Mouse (Mus musculus) CD4-positive, CD25-positive, alpha-beta regulatory T cell, adult 2 months (primary cell): Measurements from ENCODE around the gene Spats1.
"Not testable (repeated sequence)": the region's sequence is repeated elsewhere in the genome, so short reads cannot be mapped to it uniquely, and the experiment has no call there.

Experiments used
- DNase-seq: peaks from one replicate; pipeline ENCODE4 v3.0.0-alpha.2; 2012; ENCODE audit warnings: low read depth, low spot score

Gene Spats1

DNA sequence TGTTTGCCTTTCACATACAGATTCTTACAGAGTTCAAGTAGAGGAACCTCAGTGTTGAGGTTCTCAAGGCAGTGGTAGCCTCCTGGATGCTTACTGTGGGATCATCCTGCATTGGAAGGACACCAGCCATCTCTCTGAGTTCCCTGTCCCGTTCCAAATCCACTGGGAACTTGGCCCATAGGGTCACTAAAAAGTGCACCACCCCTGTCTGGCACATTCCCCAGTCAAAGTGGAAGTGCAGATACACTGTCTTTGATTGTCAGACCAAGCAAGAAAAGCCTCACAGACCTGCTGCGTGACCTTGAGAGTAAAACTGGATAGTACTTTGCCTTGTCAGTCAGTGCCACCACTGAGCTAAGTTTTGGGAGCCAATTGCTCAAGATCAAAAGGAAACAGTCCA is 28.2 kb downstream of the Spats1 start:
- no peak for DNase-seq

DNA sequence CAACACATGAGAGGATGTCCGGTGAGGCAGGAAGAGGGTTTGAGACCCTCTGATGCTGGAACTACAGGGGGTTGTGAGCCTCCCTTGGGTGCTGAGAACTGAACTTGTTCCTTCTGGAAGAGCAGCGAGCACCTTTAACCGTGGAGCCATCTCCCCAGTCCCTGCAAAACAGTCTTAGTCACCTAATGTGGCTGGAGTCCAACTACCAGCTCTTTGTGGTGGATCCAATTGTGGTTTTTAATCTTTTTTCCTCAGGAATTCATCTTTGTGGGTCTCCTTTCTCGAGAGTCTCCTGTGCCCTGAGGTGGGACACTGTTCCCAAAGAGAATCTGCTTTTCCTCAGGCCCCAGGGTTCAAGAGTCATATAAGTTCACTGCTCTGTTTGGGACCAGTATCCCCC is 29.3 kb downstream of the Spats1 start:
- DNase-seq, result no peak

DNA sequence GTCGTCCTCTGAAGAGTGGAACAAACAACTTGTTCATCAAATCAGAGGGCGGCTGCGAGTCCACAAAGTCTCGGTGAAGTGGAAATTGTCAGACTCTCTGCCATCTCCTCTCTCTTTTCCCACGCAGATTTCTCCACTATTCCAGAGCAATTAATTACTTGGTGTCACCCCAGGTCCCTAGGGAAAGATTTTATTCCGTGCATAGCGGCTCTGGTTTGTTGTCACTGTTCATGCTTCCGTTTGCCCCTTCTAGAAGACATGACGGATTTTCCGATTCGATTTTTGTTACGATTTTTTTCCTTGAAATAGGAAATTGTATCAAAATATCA is 41.0 kb downstream of the Spats1 start:
- DNase-seq, result no peak

DNA sequence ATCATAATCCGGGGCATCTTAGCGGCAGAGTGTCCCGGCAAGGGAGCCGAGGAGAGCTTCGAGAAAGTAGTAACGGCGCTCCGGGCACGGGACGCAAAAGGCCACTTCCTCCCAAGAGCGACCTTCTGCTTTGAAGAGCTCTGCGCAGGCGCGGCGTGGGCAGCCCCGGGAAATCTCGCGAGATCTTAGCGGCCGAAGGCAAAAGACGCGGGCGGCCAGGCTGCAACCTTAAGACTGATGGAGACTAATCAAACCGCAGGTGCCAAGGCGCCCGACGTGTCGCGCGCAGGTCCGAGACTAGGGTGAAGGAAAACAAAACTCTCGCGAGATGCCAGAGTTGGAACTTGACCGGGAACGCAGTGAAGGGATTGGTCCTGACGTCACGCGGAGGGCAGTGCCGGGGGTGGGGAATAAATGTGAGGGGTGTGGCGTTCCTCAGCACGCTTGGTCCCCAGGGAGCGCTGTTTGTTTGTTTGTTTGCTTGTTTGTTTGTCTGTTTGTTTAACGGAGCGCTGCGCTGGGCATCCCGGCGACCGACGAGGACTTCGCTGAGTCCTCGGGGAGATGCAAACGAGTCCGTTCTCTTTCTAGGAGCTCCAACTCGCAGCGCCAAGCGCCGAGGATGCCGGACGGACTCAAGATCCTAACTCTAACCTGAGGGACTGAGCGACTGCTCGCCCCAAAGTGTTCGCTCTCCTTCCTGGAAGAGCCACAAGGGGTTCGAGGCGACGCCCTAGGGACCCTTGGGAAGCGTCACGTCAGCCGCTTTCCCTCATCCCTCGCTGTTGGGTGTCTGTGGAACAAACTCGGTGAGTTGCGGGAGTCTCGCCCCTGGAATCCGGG is 41.6 kb downstream of the Spats1 start, which contains the start of gene Cdc5l:
Gene Cdc5l, minus strand, starts transcription at position 319 of the 843 bp plus-strand sequence.
- DNase-seq, result peak; percentile 97

DNA sequence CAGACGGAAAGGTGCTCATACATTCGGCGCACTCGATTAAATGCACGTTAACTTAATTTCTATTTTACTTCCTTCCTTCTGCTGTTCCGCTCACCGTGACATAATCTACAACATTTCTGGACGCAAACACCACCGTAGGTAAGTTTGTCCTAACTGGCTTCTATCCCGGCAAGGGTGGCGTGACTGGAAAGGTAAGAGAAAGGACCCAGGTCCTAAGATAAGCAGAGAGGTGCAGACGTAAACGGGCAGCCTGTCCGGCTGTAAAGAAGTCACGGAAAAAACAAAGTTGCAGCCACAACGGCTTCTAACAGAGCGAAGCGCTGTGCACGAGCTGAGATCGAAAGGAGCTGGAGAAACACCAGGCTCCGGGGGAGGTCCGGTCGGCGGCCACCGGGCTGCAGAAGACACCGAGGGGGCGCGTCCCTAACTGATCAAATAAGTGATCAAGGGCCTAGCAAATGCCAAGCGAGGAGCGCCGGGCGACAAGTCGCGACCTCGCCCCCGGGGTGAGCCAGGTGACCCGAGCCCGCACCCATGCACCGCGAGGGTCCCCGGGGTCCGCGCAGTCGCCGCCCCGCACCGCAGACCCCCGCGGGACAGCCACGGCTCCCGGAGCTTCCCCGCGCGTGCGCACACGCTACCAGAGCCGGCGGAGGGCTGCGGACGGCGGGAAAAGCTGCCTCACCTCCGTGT is 42.4 kb downstream of the Spats1 start:
- DNase-seq, result no peak

DNA sequence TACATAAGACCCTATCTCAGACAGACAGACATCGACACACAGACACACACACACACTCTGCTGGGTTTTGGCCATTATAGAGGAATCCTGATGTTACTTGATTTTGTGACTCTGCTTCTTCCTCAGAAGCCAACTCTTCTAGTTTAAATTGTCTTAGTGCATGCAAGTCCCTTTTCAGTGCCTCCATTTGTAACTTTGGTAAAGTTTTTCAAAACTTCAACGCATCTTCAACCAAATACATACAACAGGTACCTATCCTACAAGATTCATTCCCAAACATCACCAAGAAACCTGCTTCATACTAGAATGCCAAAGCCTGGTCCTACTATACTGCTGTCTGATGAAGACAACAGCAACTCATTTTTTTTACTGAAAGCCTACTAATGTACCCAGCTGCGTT is 43.2 kb downstream of the Spats1 start:
- peak; percentile 2 for DNase-seq

DNA sequence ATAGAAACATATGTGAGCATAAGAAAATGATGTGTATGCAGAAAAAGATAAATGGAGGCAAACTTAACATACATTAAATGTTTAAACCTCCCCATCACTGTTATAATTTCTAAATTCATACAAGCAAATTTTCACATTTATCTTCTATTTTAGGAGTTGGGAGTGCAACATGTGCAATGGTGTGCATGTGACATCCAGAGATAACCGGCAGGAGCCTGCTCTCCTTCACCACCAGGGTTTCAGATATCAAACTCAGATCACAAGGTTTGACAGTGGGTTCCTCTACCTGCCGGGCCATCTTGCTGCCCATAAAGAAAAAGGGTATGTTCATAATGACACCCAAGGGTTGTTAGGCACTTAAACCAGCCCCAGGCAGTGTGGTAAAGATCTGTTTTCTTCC is 57.8 kb downstream of the Spats1 start:
- DNase-seq, result no peak

DNA sequence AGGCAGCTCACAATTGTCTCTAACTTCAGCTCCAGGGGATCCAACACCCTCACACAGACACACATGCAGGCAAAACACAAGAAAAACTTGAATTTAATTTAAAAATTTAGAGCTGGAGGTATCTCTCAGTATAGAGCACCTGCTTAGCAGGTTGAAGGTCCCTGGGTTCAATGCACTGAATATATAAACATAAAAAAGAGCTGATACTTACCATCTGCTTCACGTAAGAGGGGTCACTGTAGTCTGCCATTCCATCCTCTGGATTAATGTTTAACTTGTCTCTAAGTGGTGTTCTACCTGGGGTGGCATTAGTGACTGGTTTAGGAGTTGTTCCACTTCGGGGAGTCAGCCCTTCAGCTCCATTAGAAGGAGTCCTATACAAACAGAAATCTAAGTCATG is 63.6 kb downstream of the Spats1 start:
- not testable (repeated sequence) for DNase-seq

DNA sequence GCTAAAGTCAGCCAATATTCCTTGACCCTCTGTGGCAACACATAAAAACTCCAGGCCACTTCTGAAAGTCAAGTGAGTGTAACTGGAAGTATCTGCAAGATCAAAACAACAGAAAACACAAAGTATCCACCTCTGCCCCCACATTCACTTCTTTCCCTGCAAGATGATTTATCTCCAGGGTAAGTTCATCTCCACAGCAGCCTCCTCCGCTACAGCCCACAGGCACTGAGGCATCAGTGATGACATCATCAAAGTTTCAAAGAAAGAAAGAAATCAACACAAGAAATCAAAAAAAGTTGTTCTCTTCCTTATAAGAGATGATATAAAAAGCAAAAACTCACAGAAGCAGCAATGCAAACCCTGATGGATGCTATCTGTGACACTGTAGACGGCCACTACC is 66.5 kb downstream of the Spats1 start:
- no peak for DNase-seq

DNA sequence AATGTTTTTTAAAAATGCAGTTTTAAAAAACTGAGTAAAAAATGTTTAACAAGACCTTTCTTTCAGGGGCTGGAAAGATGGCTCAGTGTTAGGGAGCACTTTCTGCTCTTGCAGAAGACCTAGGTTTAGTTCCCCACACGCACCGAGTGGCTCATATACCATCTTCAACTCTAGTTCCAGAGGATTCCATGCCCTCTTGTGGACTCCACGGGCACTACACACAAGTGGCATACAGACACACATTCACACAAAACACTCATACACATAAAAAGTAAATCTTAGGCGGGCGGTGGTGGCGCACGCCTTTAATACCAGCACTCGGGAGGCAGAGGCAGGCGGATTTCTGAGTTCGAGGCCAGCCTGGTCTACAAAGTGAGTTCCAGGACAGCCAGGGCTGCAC is 68.9 kb downstream of the Spats1 start:
- peak; percentile 27 for DNase-seq

DNA sequence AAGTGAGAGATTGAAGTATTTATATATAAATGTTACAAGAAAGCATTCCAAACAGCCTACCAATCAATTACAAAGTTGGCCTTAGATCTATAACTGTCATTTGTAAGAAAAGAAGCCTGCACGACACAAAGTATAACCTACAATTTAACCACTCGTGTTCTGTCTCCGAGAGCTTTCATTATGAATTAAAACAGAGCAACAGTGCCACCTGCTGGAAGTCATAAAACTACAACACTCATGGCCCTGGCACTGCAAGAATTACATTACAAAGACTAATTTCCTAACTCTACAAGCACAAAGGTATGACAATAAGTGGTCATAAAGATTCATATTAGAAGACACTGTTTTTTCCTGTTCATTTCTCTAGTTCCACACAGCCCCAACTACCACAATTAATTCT is 72.0 kb downstream of the Spats1 start:
- DNase-seq, result peak; percentile 79

DNA sequence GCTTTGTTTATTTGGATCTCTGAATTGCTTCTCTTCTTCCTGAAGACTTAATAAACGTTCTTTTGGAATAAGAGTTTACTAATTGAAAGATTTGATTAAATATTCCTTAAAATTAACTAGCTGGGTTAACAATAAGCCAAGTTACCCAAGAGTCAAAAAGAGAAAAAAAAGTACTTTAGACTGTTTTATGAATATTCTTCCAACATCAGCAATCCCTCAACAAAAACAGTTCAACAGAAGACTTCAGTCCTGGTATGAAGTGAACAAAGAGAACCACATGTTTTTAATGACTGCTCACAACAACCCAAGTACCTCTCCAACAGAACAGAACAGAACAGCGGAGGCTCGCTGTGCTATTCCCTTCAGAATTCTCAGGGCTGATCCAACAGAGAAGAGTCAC is 72.6 kb downstream of the Spats1 start:
- DNase-seq, result no peak

DNA sequence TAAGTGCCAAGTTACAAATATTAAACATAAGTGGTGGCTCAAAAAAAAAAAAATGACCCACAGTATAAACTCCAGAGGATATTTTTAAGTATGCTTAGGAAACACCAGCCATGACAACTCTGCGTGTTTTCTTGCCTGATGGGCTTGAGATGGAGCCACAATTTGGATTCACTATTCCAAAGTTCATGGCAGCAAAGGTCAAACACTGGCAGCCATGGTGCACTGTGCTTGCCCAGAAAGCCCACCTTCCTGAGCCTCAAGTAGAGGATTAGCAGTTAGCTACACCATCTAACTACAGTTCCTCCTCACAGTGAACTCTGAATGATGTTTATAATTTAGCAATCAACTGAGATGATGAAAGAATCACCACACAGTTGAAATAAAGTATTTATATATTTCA is 73.1 kb downstream of the Spats1 start:
- DNase-seq, result no peak

DNA sequence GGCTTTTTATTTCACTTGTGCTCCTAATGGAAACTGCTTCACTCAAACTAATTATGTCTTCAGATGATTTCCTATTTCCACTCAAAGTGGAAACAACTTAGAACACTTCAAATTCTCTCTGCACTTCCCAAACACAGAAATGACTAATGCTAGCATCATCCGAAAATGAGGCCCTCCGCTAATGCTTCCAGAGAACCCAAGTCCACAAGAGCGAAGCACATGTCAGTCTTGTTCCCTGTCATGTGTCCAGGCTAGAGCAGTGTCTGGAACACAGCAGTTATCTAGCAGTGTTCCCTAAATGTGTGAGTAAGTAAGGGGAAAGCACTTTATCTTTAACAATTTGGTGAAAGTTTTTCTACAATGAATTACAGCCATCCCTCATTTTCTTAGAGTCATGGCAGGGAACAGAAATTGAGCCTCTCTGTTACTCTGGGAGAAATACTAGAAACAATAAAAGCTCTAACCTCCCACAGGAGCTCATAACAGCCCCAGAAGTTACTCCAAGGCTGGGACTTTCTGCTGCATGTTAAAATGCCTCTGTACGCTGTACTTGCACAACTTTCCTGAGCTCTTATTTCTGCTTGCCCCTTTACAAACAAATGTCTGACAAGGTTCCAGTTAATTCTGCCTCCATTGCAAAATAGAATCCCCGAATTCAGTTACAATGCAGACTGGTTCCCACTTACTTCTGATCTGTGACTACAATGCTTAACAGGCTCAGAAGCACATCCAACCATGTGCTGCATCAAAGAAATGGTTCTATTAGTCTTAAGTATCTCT is 73.9 kb downstream of the Spats1 start:
- DNase-seq, result no peak

DNA sequence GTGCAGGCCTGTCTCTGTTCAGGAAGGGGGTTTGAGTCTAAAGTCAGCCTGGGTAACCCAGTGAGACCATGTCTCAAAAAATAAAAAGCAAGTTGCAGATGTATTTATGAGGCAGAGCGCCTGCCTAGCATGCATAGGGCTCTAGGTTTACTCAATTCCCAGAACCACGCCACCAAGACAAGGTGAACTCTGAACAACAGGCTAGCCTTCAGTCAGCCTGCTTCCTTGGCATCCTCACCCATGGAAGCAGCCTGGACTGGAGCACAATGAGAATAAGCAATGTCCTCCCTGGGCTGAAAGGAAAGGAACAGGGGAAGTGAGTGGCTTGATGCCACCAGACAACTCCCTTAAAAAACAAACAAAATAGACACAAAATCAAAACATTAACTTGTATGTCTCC is 77.2 kb downstream of the Spats1 start:
- DNase-seq, result no peak

DNA sequence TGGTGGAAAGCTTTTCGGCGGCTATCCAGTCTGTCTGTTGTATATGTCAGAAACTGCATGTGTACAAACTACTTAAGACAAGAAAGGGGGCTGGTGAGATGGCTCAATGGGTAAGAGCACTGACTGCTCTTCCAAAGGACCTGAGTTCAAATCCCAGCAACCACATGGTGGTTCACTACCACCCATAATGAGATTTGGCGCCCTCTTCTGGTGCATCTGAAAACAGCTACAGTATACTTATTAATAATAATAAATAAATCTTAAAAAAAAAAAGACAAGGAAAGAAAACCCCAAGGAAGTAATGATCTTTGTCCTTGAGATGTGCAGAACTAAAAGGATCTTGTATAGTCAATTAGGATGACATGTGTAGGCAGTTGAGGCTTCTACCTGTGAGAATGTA is 77.7 kb downstream of the Spats1 start:
- peak; percentile 61 for DNase-seq

DNA sequence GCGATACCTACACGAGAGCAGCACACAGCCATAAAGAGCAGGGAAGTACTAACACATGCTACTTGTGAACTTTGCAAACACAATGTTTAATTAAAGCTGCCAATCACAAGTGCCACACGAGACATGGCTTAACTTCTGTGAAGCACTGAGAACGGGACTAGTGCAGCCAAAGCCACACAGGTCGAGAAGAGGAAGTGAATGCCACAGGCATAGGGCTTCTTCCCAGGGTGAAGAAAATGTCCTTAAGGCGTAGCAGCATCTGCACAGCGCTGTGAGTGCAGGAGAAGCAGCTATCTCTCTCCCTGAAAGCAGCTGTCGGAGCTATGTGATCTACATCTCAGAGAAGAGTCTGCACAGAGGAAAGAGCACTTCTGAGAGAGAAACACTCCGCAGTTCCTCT is 80.6 kb downstream of the Spats1 start:
- DNase-seq, result no peak

DNA sequence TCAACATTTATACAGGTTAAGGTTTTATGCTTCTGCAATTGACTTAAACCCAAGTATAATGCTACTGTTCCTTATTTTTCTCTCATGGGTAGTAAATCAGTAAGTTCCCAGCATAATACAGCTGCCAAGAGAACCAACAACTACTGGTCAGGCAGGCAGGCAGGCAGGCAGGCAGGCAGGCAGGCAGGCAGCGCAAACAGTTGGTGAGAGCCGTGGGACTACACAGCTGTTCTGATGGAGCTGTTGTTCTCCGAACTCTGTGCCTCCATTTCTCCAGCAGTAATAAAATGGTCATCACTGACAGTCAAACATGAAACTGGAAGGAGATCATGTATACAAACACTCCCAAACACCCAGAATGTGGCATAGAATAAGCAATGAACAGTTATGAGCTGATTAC is 81.5 kb downstream of the Spats1 start:
- DNase-seq, result no peak
